Mouse (Mus musculus): ENCODE results near the gene Fam102a.

The Fam102a gene

GRCm38 (mm10) chr2:32517233-32517867 lies 17.8 kb upstream of the Fam102a start:
- no peak for DNase-seq

GRCm38 (mm10) chr2:32520034-32520990 lies 14.8 kb upstream of the Fam102a start:
- DNase-seq: no peak

- DNase-seq: no peak
Measured at GRCm38 (mm10) chr2:32524536-32525031, 10.5 kb upstream of the Fam102a start.

GRCm38 (mm10) chr2:32525816-32526215 lies 9.3 kb upstream of the Fam102a start:
- no peak for DNase-seq

- no peak for DNase-seq
Measured at GRCm38 (mm10) chr2:32527468-32527966, 7.6 kb upstream of the Fam102a start.

GRCm38 (mm10) chr2:32528326-32528725 lies 6.8 kb upstream of the Fam102a start:
- no peak for DNase-seq

- no peak for DNase-seq
Measured at GRCm38 (mm10) chr2:32530479-32530878, 4.7 kb upstream of the Fam102a start.

GRCm38 (mm10) chr2:32533163-32533562 lies 2.0 kb upstream of the Fam102a start:
- no peak for DNase-seq

GRCm38 (mm10) chr2:32534061-32534732 lies 935 bp upstream of the Fam102a start:
- DNase-seq: peak; percentile 45 to 57

- no peak for DNase-seq
Measured at GRCm38 (mm10) chr2:32535501-32535991, 414 bp downstream of the Fam102a start.

GRCm38 (mm10) chr2:32536086-32536633 lies 1.0 kb downstream of the Fam102a start:
- DNase-seq: peak in 1 of 2 experiments; percentile 33

- no peak for DNase-seq
Measured at GRCm38 (mm10) chr2:32536634-32537359, 1.7 kb downstream of the Fam102a start.

- DNase-seq: no peak
Measured at GRCm38 (mm10) chr2:32537360-32537905, 2.3 kb downstream of the Fam102a start.

- DNase-seq: no peak
Measured at GRCm38 (mm10) chr2:32537941-32538340, 2.8 kb downstream of the Fam102a start.

GRCm38 (mm10) chr2:32538461-32538860 lies 3.3 kb downstream of the Fam102a start:
- DNase-seq: no peak

GRCm38 (mm10) chr2:32539452-32539981 lies 4.4 kb downstream of the Fam102a start:
- no peak for DNase-seq

GRCm38 (mm10) chr2:32541333-32541908 lies 6.3 kb downstream of the Fam102a start:
- no peak for DNase-seq

- peak; percentile 69 to 81 for DNase-seq
Measured at GRCm38 (mm10) chr2:32541986-32542573, 6.9 kb downstream of the Fam102a start.

GRCm38 (mm10) chr2:32543031-32543449 lies 7.9 kb downstream of the Fam102a start:
- DNase-seq: no peak

GRCm38 (mm10) chr2:32546951-32547350 lies 11.8 kb downstream of the Fam102a start:
- no peak for DNase-seq
